Mouse (Mus musculus): Measurements from ENCODE around the gene Fndc3b.

The Fndc3b gene

GRCm38 (mm10) chr3:27665338-27665737 is 45.8 kb downstream of the Fndc3b start:
- no peak for DNase-seq

GRCm38 (mm10) chr3:27663221-27663620 is 47.9 kb downstream of the Fndc3b start:
- no peak for DNase-seq

GRCm38 (mm10) chr3:27658198-27658763 is 52.8 kb downstream of the Fndc3b start:
- peak in 1 of 2 experiments; percentile 54 for DNase-seq

GRCm38 (mm10) chr3:27656764-27657390 is 54.2 kb downstream of the Fndc3b start:
- DNase-seq: peak in 1 of 2 experiments; percentile 32

- no peak for DNase-seq
Measured at GRCm38 (mm10) chr3:27655673-27656072, 55.4 kb downstream of the Fndc3b start.

GRCm38 (mm10) chr3:27655042-27655441 is 56.1 kb downstream of the Fndc3b start:
- no peak for DNase-seq

GRCm38 (mm10) chr3:27652451-27653011 is 58.6 kb downstream of the Fndc3b start:
- no peak for DNase-seq

- no peak for DNase-seq
Measured at GRCm38 (mm10) chr3:27651731-27652130, 59.4 kb downstream of the Fndc3b start.

- DNase-seq: no peak
Measured at GRCm38 (mm10) chr3:27650083-27650482, 61.0 kb downstream of the Fndc3b start.

- no peak for DNase-seq
Measured at GRCm38 (mm10) chr3:27649316-27649715, 61.8 kb downstream of the Fndc3b start.

- DNase-seq: no peak
Measured at GRCm38 (mm10) chr3:27642381-27642780, 68.7 kb downstream of the Fndc3b start.

- DNase-seq: no peak
Measured at GRCm38 (mm10) chr3:27639701-27640100, 71.4 kb downstream of the Fndc3b start.

GRCm38 (mm10) chr3:27637046-27637661 is 74.0 kb downstream of the Fndc3b start:
- DNase-seq: no peak

- no peak for DNase-seq
Measured at GRCm38 (mm10) chr3:27635776-27636175, 75.3 kb downstream of the Fndc3b start.

GRCm38 (mm10) chr3:27632880-27633279 is 78.2 kb downstream of the Fndc3b start:
- DNase-seq: no peak

- DNase-seq: peak in 1 of 2 experiments; percentile 48
Measured at GRCm38 (mm10) chr3:27631112-27631511, 80.0 kb downstream of the Fndc3b start.

- no peak for DNase-seq
Measured at GRCm38 (mm10) chr3:27629716-27630115, 81.4 kb downstream of the Fndc3b start.

GRCm38 (mm10) chr3:27626301-27626700 is 84.8 kb downstream of the Fndc3b start:
- DNase-seq: no peak

- DNase-seq: no peak
Measured at GRCm38 (mm10) chr3:27625592-27625985, 85.5 kb downstream of the Fndc3b start.

- DNase-seq: no peak
Measured at GRCm38 (mm10) chr3:27624974-27625591, 86.0 kb downstream of the Fndc3b start.

- DNase-seq: no peak
Measured at GRCm38 (mm10) chr3:27622451-27622850, 88.7 kb downstream of the Fndc3b start.

- DNase-seq: no peak
Measured at GRCm38 (mm10) chr3:27621176-27621575, 89.9 kb downstream of the Fndc3b start.

- DNase-seq: no peak
Measured at GRCm38 (mm10) chr3:27617733-27618132, 93.4 kb downstream of the Fndc3b start.

- DNase-seq: no peak
Measured at GRCm38 (mm10) chr3:27617237-27617499, 93.9 kb downstream of the Fndc3b start.

Data from kidney, postnatal 36 days (tissue).